Mouse (Mus musculus) heart, embryonic 13.5 days (tissue): ENCODE measurements around the gene Tomm70a. TPM values are rescaled to one million over a fixed set of nuclear protein-coding genes. Genes with fewer than 3 reads are reported as not detected.
"Not testable (repeated sequence)": the region's sequence is repeated elsewhere in the genome, so short reads cannot be mapped to it uniquely, and the experiment has no call there.

Source experiments
- ATAC-seq: fragments of 200-750 bp; cut with Nextera tagmentation; 2 replicates; pipeline ENCODE4 v1.8.0; 2017; ENCODE audit warnings: moderate TSS enrichment; ENCODE audit not compliant: insufficient number of reproducible peaks, low FRiP score, low TSS enrichment; ENCODE audit errors: extremely low read depth
- H3K27ac ChIP-seq: fragments of 300-500 bp; sonication (generic); replicated peaks from 2 replicates; pipeline ENCODE4 v1.5.1; 2015; ENCODE audit warnings: moderate library complexity, mild to moderate bottlenecking, inconsistent platforms
- H3K27me3 ChIP-seq: fragments of 300-500 bp; sonication (generic); replicated peaks from 2 replicates; pipeline ENCODE4 v1.6.1; 2015; ENCODE audit warnings: mild to moderate bottlenecking, inconsistent platforms
- H3K36me3 ChIP-seq: fragments of 300-500 bp; sonication (generic); 2 replicates; pipeline ENCODE4 v1.6.1; 2015; ENCODE audit warnings: mild to moderate bottlenecking, inconsistent platforms
- H3K4me1 ChIP-seq: fragments of 300-500 bp; sonication (generic); 2 replicates; pipeline ENCODE4 v1.6.1; 2015; ENCODE audit warnings: inconsistent platforms
- H3K4me2 ChIP-seq: fragments of 300-500 bp; sonication (generic); 2 replicates; pipeline ENCODE4 v1.6.1; 2015; ENCODE audit warnings: inconsistent platforms, mild to moderate bottlenecking, moderate library complexity
- H3K4me3 ChIP-seq: fragments of 300-500 bp; sonication (generic); 2 replicates; pipeline ENCODE4 v1.5.1; 2015; ENCODE audit warnings: moderate library complexity, mild to moderate bottlenecking, inconsistent platforms
- H3K9ac ChIP-seq: fragments of 300-500 bp; sonication (generic); 2 replicates; pipeline ENCODE4 v1.6.1; 2015; ENCODE audit warnings: inconsistent platforms, mild to moderate bottlenecking, moderate library complexity
- H3K9me3 ChIP-seq: fragments of 300-500 bp; sonication (generic); 2 replicates; pipeline ENCODE4 v1.6.1; 2016; ENCODE audit warnings: inconsistent platforms
- WGBS: fragments of 180-500 bp; shearing (Covaris S2); methylation state at CpG from one replicate; pipeline ENCODE4 v1.1.7; 2015; ENCODE audit warnings: mixed read lengths; 5-methylcytosine and 5-hydroxymethylcytosine counted together
- polyA plus RNA-seq: library from polyadenylated mRNA; unstranded; fragments of >200 nt; fragmentation: Nextera tagmentation; extraction: Ambion mirVana; gene quantifications from 2 replicates; pipeline ENCODE4 v1.2.1, GENCODE M21; 2015

Tomm70a gene
- polyA plus RNA-seq, 1 experiment from 2014 or later: 35.6 TPM

DNA sequence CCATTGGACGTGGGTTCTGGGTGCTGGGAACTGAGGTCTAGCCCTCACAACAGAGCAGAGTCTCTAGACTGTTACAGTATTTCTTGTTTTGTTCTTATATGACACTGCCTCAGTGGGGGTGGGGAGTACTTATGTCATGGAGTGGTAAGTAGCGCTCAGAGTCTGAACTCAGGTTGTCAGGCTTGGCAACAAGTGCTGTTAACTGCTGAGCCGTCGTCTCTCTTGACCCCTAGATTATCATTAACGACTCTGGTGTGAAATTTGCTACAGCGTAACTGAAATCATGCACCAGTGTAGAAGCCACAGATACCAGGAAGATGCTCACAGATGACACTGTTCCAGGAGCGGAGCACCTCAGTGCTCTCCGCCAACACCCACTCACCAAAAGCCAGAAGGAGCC, 49.7 kb downstream of the Tomm70a start:
- WGBS: 88% methylated on average over 8 of the region's 8 CpGs
- peaks cover 12% of the 10 kb centered on the region for H3K4me1 ChIP-seq
- no peaks in the 10 kb centered on the region for H3K9me3 ChIP-seq
- ATAC-seq: no peak
- no peaks in the 10 kb centered on the region for H3K27me3 ChIP-seq
- no peak overlapping the region for H3K27ac ChIP-seq
- H3K4me2 ChIP-seq: no peak overlapping the region
- no peak overlapping the region for H3K9ac ChIP-seq
- H3K4me3 ChIP-seq: no peak overlapping the region
- H3K36me3 ChIP-seq: peaks cover 57% of the 10 kb centered on the region

GRCm38 (mm10) chr16:57171570-57171969, 50.1 kb downstream of the Tomm70a start:
- H3K4me2 ChIP-seq: no peak overlapping the region
- H3K36me3 ChIP-seq: peaks cover 61% of the 10 kb centered on the region
- H3K27ac ChIP-seq: no peak overlapping the region
- H3K4me1 ChIP-seq: peaks cover 8% of the 10 kb centered on the region
- H3K9me3 ChIP-seq: 0 out of 2 replicates have a peak, but pooled peaks cover under 1% of the 10 kb centered on the region
- H3K27me3 ChIP-seq: no peaks in the 10 kb centered on the region
- H3K9ac ChIP-seq: no peak overlapping the region
- 85% methylated on average over 6 of the region's 6 CpGs for WGBS
- ATAC-seq: no peak
- no peak overlapping the region for H3K4me3 ChIP-seq

DNA sequence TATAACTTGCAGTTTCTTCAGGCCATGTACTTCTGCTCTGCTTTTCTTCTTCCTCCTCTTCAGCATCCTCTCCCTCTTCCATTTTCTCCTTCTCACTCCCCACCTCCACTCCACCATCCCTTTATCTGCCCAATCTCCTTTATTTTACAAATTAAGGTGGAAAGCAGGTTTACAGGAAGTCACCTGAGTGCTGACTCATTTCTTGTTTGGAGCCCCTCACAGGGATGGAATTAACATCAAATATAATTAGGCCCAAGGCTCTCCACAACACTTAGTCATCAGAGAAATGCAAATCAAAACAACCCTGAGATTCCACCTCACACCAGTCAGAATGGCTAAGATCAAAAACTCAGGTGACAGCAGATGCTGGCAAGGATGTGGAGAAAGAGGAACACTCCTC, 53.0 kb downstream of the Tomm70a start:
- not testable (repeated sequence) for H3K4me3 ChIP-seq, H3K27me3 ChIP-seq, H3K27ac ChIP-seq, H3K9ac ChIP-seq, H3K4me1 ChIP-seq, H3K9me3 ChIP-seq, ATAC-seq, H3K4me2 ChIP-seq
- peaks cover 75% of the 10 kb centered on the region for H3K36me3 ChIP-seq

DNA sequence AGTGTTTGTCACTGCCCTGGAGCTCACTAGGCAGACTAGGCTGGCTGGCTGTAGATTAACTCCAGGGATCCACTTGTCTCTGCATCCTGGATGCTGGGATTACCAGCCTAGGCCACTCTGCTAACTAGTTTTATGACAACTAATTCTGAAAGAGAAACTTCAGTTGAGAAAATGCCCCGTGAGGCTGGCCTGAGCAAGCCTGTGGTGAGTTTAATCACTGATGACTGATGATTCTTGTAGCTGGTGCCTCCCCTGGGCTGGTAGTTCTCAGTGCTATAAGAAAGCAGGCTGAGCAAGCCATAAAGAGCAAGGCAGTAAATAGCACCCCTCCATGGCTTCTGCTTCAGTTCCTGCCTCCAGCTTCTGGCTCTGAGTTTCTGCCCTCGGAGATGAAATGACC, 54.2 kb downstream of the Tomm70a start:
- Histone ChIP-seq H3K36me3 (peaks cover 73% of the 10 kb centered on the region), H3K9ac (no peak overlapping the region), H3K4me2 (no peak overlapping the region), H3K4me1 (0 out of 2 replicates have a peak, but pooled peaks cover 3% of the 10 kb centered on the region), H3K27ac (no peak overlapping the region), H3K4me3 (no peak overlapping the region), H3K9me3 (0 out of 2 replicates have a peak, but pooled peaks cover 3% of the 10 kb centered on the region), H3K27me3 (no peaks in the 10 kb centered on the region)
- WGBS: 73% methylated on average over 2 of the region's 2 CpGs
- ATAC-seq: no peak

DNA sequence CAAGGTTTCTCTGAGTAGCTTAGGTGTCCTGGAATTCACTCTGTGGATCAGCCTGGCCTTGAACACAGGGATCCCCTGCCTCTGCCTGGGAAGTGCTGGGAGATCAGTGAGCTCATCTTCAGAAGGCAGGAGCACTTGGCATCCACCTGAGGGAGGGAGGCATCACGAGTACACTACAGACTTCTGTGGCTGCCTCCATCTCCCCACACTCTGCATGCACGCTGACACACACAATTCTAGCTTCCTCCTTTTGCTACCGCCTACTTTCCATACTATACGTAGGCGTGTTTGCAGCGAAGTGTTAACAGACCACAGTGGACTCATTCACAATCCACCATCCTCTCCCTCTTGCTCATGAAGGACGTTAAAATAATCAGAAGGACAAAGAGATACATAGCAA, 54.8 kb downstream of the Tomm70a start:
- 86% methylated on average over 7 of the region's 7 CpGs for WGBS
- Histone ChIP-seq H3K4me3 (no peak overlapping the region), H3K27me3 (no peaks in the 10 kb centered on the region), H3K9me3 (0 out of 2 replicates have a peak, but pooled peaks cover 3% of the 10 kb centered on the region), H3K4me2 (no peak overlapping the region), H3K27ac (no peak overlapping the region), H3K4me1 (0 out of 2 replicates have a peak, but pooled peaks cover 3% of the 10 kb centered on the region), H3K36me3 (peaks cover 73% of the 10 kb centered on the region), H3K9ac (no peak overlapping the region)
- no peak for ATAC-seq

- WGBS: 53% methylated on average over 2 of the region's 2 CpGs
- Histone ChIP-seq H3K27me3 (no peaks in the 10 kb centered on the region), H3K4me3 (no peak overlapping the region), H3K36me3 (peaks cover 76% of the 10 kb centered on the region), H3K4me2 (no peak overlapping the region), H3K27ac (no peak overlapping the region), H3K9ac (no peak overlapping the region), H3K9me3 (0 out of 2 replicates have a peak, but pooled peaks cover 3% of the 10 kb centered on the region), H3K4me1 (0 out of 2 replicates have a peak, but pooled peaks cover 3% of the 10 kb centered on the region)
- ATAC-seq: no peak
Observed at GRCm38 (mm10) chr16:57177254-57177653, 55.8 kb downstream of the Tomm70a start.

DNA sequence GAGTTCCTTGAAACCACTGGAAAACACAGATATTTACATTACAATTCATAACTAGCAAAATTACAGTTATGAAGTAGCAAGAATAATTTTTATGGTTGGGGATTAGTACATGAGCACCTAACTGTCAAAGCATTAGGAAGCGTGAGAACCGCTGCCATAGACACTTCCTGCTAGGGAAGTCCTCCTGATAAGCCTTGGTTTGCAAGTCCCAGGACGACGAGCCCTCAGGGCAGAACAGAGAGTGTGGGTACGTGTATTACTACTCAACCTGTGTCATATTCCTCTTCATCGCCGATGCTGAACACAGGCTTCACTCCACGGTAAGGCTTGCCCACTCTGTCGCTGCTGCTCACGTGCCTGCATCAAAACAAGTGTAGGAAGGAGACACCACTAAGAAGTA, 56.2 kb downstream of the Tomm70a start:
- H3K4me2 ChIP-seq: no peak overlapping the region
- 0 out of 2 replicates have a peak, but pooled peaks cover 3% of the 10 kb centered on the region for H3K9me3 ChIP-seq
- no peak for ATAC-seq
- H3K4me1 ChIP-seq: 0 out of 2 replicates have a peak, but pooled peaks cover 3% of the 10 kb centered on the region
- whole genome bisulfite sequencing: 72% methylated on average over 10 of the region's 10 CpGs
- H3K27me3 ChIP-seq: no peaks in the 10 kb centered on the region
- H3K36me3 ChIP-seq: peaks cover 76% of the 10 kb centered on the region
- H3K9ac ChIP-seq: no peak overlapping the region
- no peak overlapping the region for H3K4me3 ChIP-seq
- no peak overlapping the region for H3K27ac ChIP-seq

GRCm38 (mm10) chr16:57181180-57181579, 59.7 kb downstream of the Tomm70a start:
- H3K9ac ChIP-seq: no peak overlapping the region
- H3K4me3 ChIP-seq: no peak overlapping the region
- H3K4me2 ChIP-seq: no peak overlapping the region
- H3K36me3 ChIP-seq: peaks cover 81% of the 10 kb centered on the region
- WGBS: 80% methylated on average over 11 of the region's 11 CpGs
- H3K4me1 ChIP-seq: 0 out of 2 replicates have a peak, but pooled peaks cover 3% of the 10 kb centered on the region
- no peak overlapping the region for H3K27ac ChIP-seq
- H3K9me3 ChIP-seq: 0 out of 2 replicates have a peak, but pooled peaks cover 3% of the 10 kb centered on the region
- no peaks in the 10 kb centered on the region for H3K27me3 ChIP-seq
- no peak for ATAC-seq

DNA sequence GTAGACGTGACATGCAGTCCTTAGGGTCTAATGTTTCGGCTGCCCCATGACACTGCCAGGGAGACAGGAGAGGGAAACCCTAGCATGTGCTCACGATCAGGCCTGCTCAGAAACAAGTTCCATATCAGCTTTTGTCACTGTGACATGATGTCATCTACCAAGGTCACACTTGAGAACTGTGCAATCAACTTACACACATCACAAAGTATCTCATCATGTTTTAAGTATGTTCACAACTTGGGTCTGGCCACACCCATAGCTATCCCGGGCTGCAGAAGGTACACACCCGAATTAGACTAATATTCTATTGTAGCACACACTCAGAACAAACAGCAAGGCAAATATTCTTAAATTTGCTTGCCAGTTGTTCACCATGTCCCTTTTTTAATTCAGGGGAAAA, 60.5 kb downstream of the Tomm70a start:
- Histone ChIP-seq H3K27me3 (no peaks in the 10 kb centered on the region), H3K27ac (no peak overlapping the region), H3K9me3 (no peaks in the 10 kb centered on the region), H3K36me3 (peaks cover 74% of the 10 kb centered on the region), H3K4me2 (no peak overlapping the region), H3K4me3 (no peak overlapping the region), H3K9ac (no peak overlapping the region), H3K4me1 (0 out of 2 replicates have a peak, but pooled peaks cover 3% of the 10 kb centered on the region)
- no peak for ATAC-seq
- 75% methylated on average over 5 of the region's 5 CpGs for WGBS

DNA sequence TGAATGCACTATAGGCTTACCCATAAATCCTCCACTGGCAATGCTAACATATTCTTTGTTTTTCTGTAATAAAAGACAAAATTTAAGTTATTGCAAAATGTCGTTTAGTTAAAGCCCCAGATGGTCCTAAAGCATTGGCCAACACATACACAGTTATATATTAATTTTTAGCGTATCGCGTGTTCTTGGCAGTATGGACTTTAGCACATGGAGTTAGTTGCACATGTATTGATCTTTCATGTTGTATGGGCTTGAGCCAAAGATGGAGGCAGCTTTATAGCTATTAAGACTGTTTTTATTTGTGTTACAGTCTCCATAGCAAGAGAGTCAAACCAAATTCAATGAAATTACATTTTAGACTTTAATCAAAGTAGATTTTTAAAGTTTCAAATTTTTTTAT, 65.1 kb downstream of the Tomm70a start:
- Histone ChIP-seq H3K36me3 (peaks cover 77% of the 10 kb centered on the region), H3K4me1 (no peaks in the 10 kb centered on the region), H3K9ac (no peak overlapping the region), H3K4me2 (no peak overlapping the region), H3K4me3 (no peak overlapping the region), H3K9me3 (no peaks in the 10 kb centered on the region), H3K27ac (no peak overlapping the region), H3K27me3 (no peaks in the 10 kb centered on the region)
- no peak for ATAC-seq
- 94% methylated on average over 4 of the region's 4 CpGs for WGBS

DNA sequence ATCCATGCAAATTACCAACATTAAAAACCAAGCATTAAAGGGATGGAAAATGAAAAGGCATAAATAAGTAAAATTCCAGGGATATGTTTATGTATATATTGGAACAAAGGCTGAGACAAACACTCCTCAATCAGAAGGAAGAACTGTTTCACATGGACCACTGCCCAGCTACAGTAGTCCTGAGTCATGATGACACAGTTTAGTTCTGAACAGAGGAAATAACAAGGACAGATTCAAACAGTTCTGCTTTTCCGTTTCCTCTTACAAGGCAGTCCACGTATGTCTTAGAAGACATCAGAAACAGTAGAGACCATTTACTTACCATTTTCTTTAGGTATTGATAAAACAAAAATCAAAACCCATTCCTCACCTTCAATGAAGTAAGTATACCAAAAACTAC, 68.0 kb downstream of the Tomm70a start:
- WGBS: 64% methylated on average over 2 of the region's 2 CpGs
- no peak overlapping the region for H3K4me2 ChIP-seq
- H3K27ac ChIP-seq: no peak overlapping the region
- no peak overlapping the region for H3K4me3 ChIP-seq
- H3K9me3 ChIP-seq: no peaks in the 10 kb centered on the region
- no peaks in the 10 kb centered on the region for H3K4me1 ChIP-seq
- no peak for ATAC-seq
- no peaks in the 10 kb centered on the region for H3K27me3 ChIP-seq
- no peak overlapping the region for H3K9ac ChIP-seq
- H3K36me3 ChIP-seq: peaks cover 69% of the 10 kb centered on the region

- H3K27ac ChIP-seq: no peak overlapping the region
- no peaks in the 10 kb centered on the region for H3K4me1 ChIP-seq
- ATAC-seq: no peak
- WGBS: 81% methylated on average over 8 of the region's 8 CpGs
- no peaks in the 10 kb centered on the region for H3K9me3 ChIP-seq
- H3K27me3 ChIP-seq: no peaks in the 10 kb centered on the region
- H3K36me3 ChIP-seq: peaks cover 75% of the 10 kb centered on the region
- no peak overlapping the region for H3K9ac ChIP-seq
- H3K4me3 ChIP-seq: no peak overlapping the region
- H3K4me2 ChIP-seq: no peak overlapping the region
Observed at GRCm38 (mm10) chr16:57190390-57190789, 68.9 kb downstream of the Tomm70a start.
